Mouse (Mus musculus) lung, embryonic 15.5 days (tissue): Measurements from ENCODE around the gene Dazap1. TPM values are rescaled to one million over a fixed set of nuclear protein-coding genes. Genes with fewer than 3 reads are reported as not detected.
"Not testable (repeated sequence)": the region's sequence is repeated elsewhere in the genome, so short reads cannot be mapped to it uniquely, and the experiment has no call there.

Experiments used
- ATAC-seq: fragments of 200-750 bp; cut with Nextera tagmentation; 2 replicates; pipeline ENCODE4 v1.8.0; 2017; ENCODE audit warnings: moderate number of reproducible peaks, borderline replicate concordance; ENCODE audit not compliant: low FRiP score, low TSS enrichment; ENCODE audit errors: extremely low read depth
- H3K27ac ChIP-seq: fragments of 300-500 bp; sonication (generic); 2 replicates; pipeline ENCODE4 v1.5.1; 2015; ENCODE audit warnings: moderate library complexity, mild to moderate bottlenecking, inconsistent platforms
- H3K27me3 ChIP-seq: fragments of 300-500 bp; sonication (generic); 2 replicates; pipeline ENCODE4 v1.6.1; 2015; ENCODE audit warnings: inconsistent platforms
- H3K36me3 ChIP-seq: fragments of 300-500 bp; sonication (generic); 2 replicates; pipeline ENCODE4 v1.6.1; 2015; ENCODE audit warnings: inconsistent platforms
- H3K4me1 ChIP-seq: fragments of 300-500 bp; sonication (generic); 2 replicates; pipeline ENCODE4 v1.6.1; 2015; ENCODE audit warnings: inconsistent platforms
- H3K4me2 ChIP-seq: fragments of 300-500 bp; sonication (generic); 2 replicates; pipeline ENCODE4 v1.6.1; 2015; ENCODE audit warnings: inconsistent platforms, mild to moderate bottlenecking, moderate library complexity
- H3K4me3 ChIP-seq: fragments of 300-500 bp; sonication (generic); 2 replicates; pipeline ENCODE4 v1.5.1; 2015; ENCODE audit warnings: mild to moderate bottlenecking, inconsistent platforms
- H3K9ac ChIP-seq: fragments of 300-500 bp; sonication (generic); 2 replicates; pipeline ENCODE4 v1.6.1; 2015; ENCODE audit warnings: inconsistent platforms
- H3K9me3 ChIP-seq: fragments of 300-500 bp; sonication (generic); 2 replicates; pipeline ENCODE4 v1.6.1; 2016; ENCODE audit warnings: inconsistent platforms
- WGBS: fragments of 180-500 bp; shearing (Covaris S2); methylation state at CpG from one replicate; pipeline ENCODE4 v1.1.7; 2015; 5-methylcytosine and 5-hydroxymethylcytosine counted together
- polyA plus RNA-seq: library from polyadenylated mRNA; unstranded; fragments of >200 nt; fragmentation: Nextera tagmentation; extraction: Ambion mirVana; gene quantifications from 2 replicates; pipeline ENCODE4 v1.2.1, GENCODE M21; 2015

The Dazap1 gene
- 58.9 and 67.0 TPM in 2 replicates for polyA plus RNA-seq

- peak; percentile 93 for ATAC-seq
- under 1% methylated on average over 49 of the region's 49 CpGs for WGBS
- Histone ChIP-seq H3K27ac (peak within 1 kb of the TSS; percentile 98), H3K9me3 (no peaks in the 10 kb centered on the region), H3K36me3 (peaks cover 28% of the 10 kb centered on the region), H3K4me1 (peaks cover 35% of the 10 kb centered on the region), H3K4me2 (peak within 1 kb of the TSS; percentile 94), H3K27me3 (no peaks in the 10 kb centered on the region), H3K4me3 (peak within 1 kb of the TSS; percentile 50), H3K9ac (peak within 1 kb of the TSS; percentile 59)
Observed at GRCm38 (mm10) chr10:80260642-80261584, at the start of gene Dazap1, which contains the start of gene Gamt. Dazap1 (plus strand) TSS chr10:80261486. Gamt (minus strand) TSS chr10:80261012.

GRCm38 (mm10) chr10:80211547-80212103 lies 49.7 kb upstream of the Dazap1 start:
- 67% methylated on average over 7 of the region's 7 CpGs for WGBS
- ATAC-seq = not testable (repeated sequence)

DNA sequence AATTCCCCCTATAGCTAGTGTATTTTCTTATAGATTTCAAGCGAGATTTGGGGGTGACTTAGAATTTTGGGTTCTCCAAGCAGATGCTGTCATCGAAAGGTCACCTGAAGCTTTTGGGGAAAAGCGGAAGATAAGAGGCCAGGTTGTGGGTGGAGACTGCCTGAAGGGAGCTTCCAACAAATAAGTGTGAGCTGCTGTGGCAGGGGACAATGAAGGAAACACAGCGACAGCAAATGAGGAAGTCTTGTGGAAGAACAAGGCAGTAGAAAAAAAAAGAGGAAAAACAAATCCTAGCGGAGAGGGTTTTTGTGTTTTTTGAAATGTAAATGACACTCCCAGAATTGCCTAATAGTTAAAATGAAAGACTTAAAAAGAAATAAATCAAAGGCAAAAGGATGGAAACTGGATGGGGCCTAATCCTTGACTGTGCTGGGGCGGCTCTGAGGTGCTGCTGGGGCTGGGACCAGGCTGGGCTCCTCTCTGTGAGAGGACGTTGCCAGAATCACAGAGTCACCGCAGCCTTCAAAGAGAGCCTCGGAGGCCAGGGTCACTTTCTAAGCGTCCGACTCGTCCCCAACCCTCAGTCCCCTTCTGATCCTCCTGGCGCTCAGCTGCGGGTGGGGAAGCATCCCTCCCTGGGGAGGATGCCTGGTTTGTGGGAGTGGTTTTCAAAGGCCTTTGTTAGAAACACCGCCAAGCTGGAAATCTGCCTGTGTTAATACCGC lies 46.1 kb upstream of the Dazap1 start:
- H3K9ac ChIP-seq = no peak overlapping the region
- H3K4me2 ChIP-seq = no peak overlapping the region
- ATAC-seq = no peak
- no peak overlapping the region for H3K27ac ChIP-seq
- 30% methylated on average over 16 of the region's 16 CpGs for WGBS
- no peaks in the 10 kb centered on the region for H3K36me3 ChIP-seq
- no peaks in the 10 kb centered on the region for H3K4me1 ChIP-seq
- H3K9me3 ChIP-seq = no peaks in the 10 kb centered on the region
- no peaks in the 10 kb centered on the region for H3K27me3 ChIP-seq
- no peak overlapping the region for H3K4me3 ChIP-seq

More at GRCm38 (mm10) chr10:80211547-80212103, 49.7 kb upstream of the Dazap1 start:
- not testable (repeated sequence) for H3K27me3 ChIP-seq, H3K27ac ChIP-seq, H3K36me3 ChIP-seq, H3K9ac ChIP-seq, H3K4me1 ChIP-seq, H3K9me3 ChIP-seq, H3K4me3 ChIP-seq, H3K4me2 ChIP-seq

DNA sequence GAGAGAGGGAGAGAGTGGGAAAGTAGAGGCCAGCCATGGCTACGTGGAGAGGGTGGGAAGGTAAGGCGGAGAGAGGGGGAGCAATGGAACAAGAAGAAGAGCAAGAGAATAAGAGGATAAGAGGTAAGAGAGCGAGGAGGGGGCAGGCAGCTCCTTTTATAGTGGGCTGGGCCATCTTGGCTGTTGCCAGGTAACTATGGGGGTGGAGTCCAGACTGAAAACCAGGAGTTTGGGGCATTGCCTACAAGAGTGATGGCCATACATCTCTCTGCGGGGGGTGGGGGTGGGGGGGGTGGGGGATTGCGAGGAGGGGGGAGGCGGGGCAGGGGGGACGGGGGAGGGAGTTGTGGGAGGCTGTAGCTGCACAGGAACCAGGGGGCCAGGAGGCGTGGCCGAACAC lies 40.6 kb upstream of the Dazap1 start:
- Histone ChIP-seq H3K9me3 (no peaks in the 10 kb centered on the region), H3K27me3 (no peaks in the 10 kb centered on the region), H3K4me1 (peaks cover 3% of the 10 kb centered on the region; the same call in 1 of the 2 replicates), H3K36me3 (no peaks in the 10 kb centered on the region), H3K9ac (no peak overlapping the region), H3K4me2 (no peak overlapping the region), H3K27ac (no peak overlapping the region), H3K4me3 (no peak overlapping the region)
- no peak for ATAC-seq
- 28% methylated on average over 8 of the region's 9 CpGs for WGBS

DNA sequence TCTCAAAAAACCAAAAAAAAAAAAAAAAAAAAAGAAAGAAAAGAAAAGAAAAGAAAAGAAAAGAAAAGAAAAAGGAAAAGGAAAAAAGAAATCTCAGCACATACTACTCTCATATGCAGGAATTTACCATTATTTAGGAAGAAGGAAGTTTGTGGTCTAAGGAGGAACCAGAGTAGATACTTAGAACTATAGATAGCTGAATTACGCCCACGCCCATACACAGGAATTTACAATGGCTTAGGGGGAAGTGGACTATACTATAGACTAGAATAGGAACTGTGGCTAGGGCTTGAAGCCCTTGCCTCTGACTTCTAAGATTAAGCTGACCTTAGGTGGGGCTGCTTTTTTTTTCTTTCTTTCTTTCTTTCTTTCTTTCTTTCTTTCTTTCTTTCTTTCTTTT lies 38.1 kb upstream of the Dazap1 start:
- not testable (repeated sequence) for H3K4me3 ChIP-seq, H3K4me2 ChIP-seq, H3K27me3 ChIP-seq, H3K27ac ChIP-seq, H3K9me3 ChIP-seq, H3K36me3 ChIP-seq, H3K9ac ChIP-seq, ATAC-seq
- WGBS = 70% methylated on average over 2 of the region's 2 CpGs
- H3K4me1 ChIP-seq = peaks cover 18% of the 10 kb centered on the region

GRCm38 (mm10) chr10:80226071-80226415 lies 35.2 kb upstream of the Dazap1 start:
- Histone ChIP-seq H3K36me3 (peaks cover 27% of the 10 kb centered on the region), H3K4me3 (peak overlapping the region; percentile 28), H3K27ac (peak overlapping the region; percentile 84), H3K4me1 (peaks cover 28% of the 10 kb centered on the region), H3K4me2 (peak overlapping the region; percentile 53), H3K9me3 (no peaks in the 10 kb centered on the region), H3K27me3 (no peaks in the 10 kb centered on the region), H3K9ac (peak overlapping the region; percentile 29)
- ATAC-seq = no peak
- 0% methylated on average over 14 of the region's 14 CpGs for WGBS

DNA sequence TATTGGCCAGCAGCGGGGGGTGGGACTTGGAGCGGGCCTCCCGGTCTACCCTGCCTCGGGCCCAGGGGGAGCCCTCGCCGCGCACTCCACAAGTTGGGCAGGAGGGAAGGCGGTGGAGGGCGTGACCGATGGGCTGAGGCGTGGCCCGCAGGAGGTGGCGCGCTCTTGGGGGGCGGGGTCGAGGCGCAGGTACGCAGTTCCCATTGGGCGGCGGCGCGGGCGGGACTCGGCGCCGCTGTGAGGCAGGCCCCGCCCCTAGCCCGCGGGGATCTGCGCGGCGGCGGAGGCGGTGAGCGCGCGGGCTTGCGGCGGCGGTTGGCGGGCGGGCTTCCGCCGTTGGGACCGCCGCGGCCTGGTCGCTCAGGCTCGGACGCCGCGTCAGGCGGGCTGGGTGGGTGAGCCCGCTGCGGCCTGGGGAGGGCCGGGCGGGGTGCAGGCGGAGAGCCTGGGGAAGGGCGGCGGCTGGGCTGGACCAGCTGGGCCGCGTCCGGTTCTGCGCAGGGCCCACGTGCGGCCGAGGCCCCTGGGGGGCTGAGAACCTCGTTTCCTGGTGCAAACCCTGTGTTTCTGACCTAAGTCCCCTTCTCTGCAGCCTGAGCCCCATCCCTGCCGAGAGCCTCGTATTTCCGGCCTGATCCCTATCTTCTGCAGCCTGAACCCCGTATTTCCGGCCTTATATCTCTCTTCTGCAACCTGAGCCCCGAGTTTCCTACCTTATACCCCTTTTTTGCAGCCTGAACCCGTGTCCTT lies 34.7 kb upstream of the Dazap1 start, which contains the start of gene Mum1:
TSS of gene Mum1 (plus strand) at position 19 of the 750 bp plus-strand sequence.
- Histone ChIP-seq H3K4me1 (peaks cover 28% of the 10 kb centered on the region), H3K9ac (peak within 1 kb of the TSS; percentile 81), H3K36me3 (peaks cover 31% of the 10 kb centered on the region), H3K27me3 (no peaks in the 10 kb centered on the region), H3K4me2 (peak within 1 kb of the TSS; percentile 74), H3K4me3 (peak within 1 kb of the TSS; percentile 65), H3K9me3 (no peaks in the 10 kb centered on the region), H3K27ac (peak within 1 kb of the TSS; percentile 86)
- ATAC-seq = peak; percentile 99
- under 1% methylated on average over 73 of the region's 75 CpGs for WGBS

DNA sequence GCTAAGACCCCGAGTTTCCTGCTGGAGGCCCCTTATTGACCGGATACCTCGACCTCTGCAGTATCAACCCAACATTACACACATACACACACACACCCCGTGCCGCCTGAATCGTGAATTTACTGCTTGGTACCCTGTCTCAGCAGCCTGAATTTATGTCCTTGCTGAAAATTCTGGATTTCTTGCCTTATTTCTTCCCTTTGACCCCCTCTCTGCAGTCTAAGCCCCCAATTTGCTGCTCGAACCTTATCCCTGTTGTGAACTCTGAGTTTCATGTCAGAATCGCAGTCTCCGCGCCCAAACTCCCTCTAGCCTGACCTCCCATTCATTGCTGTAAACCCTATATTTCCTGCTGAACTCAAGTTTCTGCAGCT lies 34.1 kb upstream of the Dazap1 start:
- peak overlapping the region; percentile 74 for H3K4me2 ChIP-seq
- ATAC-seq = no peak
- H3K27me3 ChIP-seq = no peaks in the 10 kb centered on the region
- H3K4me3 ChIP-seq = peak overlapping the region; percentile 65
- H3K9ac ChIP-seq = peak overlapping the region; percentile 81
- peaks cover 28% of the 10 kb centered on the region for H3K4me1 ChIP-seq
- WGBS = 1% methylated on average over 10 of the region's 10 CpGs
- H3K36me3 ChIP-seq = peaks cover 36% of the 10 kb centered on the region
- no peaks in the 10 kb centered on the region for H3K9me3 ChIP-seq
- H3K27ac ChIP-seq = peak overlapping the region; percentile 86

GRCm38 (mm10) chr10:80227877-80228775 lies 33.2 kb upstream of the Dazap1 start:
- peaks cover 33% of the 10 kb centered on the region for H3K4me1 ChIP-seq
- peak overlapping the region; percentile 65 for H3K4me3 ChIP-seq
- peak overlapping the region; percentile 81 for H3K9ac ChIP-seq
- H3K4me2 ChIP-seq = peak overlapping the region; percentile 74
- no peaks in the 10 kb centered on the region for H3K9me3 ChIP-seq
- peak overlapping the region; percentile 86 for H3K27ac ChIP-seq
- no peak for ATAC-seq
- WGBS = 31% methylated on average over 15 of the region's 15 CpGs
- H3K27me3 ChIP-seq = no peaks in the 10 kb centered on the region
- H3K36me3 ChIP-seq = peaks cover 46% of the 10 kb centered on the region

GRCm38 (mm10) chr10:80236145-80236825 lies 25.0 kb upstream of the Dazap1 start:
- Histone ChIP-seq H3K9me3 (no peaks in the 10 kb centered on the region), H3K27me3 (no peaks in the 10 kb centered on the region), H3K4me1 (0 out of 2 replicates have a peak, but pooled peaks cover 5% of the 10 kb centered on the region), H3K4me2 (no peak overlapping the region), H3K9ac (no peak overlapping the region), H3K36me3 (peaks cover 99% of the 10 kb centered on the region), H3K27ac (no peak overlapping the region), H3K4me3 (no peak overlapping the region)
- WGBS = 92% methylated on average over 13 of the region's 13 CpGs
- ATAC-seq = no peak
